Mouse (Mus musculus): ENCODE results near the gene Smyd3.
"Not testable (repeated sequence)": the region's sequence is repeated elsewhere in the genome, so short reads cannot be mapped to it uniquely, and the experiment has no call there.

Smyd3 gene

GRCm38 (mm10) chr1:179169749-179170148, 348.1 kb downstream of the Smyd3 start:
- no peak for DNase-seq (ENCODE audit: low spot score)

- no peak for DNase-seq (ENCODE audit: low spot score)
Observed at GRCm38 (mm10) chr1:179169161-179169560, 348.7 kb downstream of the Smyd3 start.

- DNase-seq (ENCODE audit: low spot score) = not testable (repeated sequence)
Observed at GRCm38 (mm10) chr1:179164219-179164618, 353.6 kb downstream of the Smyd3 start.

DNA sequence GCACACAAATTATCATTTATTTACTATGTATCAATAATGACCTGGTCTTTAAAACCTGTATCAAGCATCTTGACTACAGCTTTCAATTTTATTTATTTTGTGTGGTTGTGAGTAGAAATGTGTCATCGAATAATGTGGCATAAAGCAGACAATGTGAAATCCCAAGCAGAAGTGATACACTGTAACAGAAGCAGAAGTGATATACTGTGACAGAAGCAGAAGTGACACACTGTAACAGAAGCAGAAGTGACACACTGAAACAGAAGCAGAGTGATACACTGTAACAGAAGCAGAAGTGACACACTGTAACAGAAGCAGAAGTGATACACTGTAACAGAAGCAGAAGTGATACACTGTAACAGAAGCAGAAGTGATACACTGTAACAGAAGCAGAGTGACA, 355.1 kb downstream of the Smyd3 start:
- DNase-seq (ENCODE audit: low spot score) = not testable (repeated sequence)

DNA sequence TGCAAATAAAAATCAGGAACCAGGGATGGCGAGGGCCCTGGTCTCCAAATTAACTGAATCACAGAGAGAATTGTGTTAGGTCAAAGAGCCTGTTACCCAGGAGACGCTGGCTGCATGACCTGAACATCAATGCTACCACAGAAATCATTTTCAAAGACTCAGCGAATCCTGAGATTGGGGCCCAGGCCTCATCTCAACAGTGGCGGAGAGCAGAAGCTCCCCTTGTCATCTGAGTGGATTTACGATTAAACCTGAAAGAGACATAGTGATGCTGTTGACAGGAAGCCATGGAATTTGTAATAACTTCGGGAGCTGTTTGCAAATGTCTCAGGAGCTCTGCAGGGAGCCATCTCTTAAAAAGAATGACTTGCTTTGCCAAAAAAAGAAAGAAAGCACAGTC, 355.9 kb downstream of the Smyd3 start:
- no peak for DNase-seq (ENCODE audit: low spot score)

DNA sequence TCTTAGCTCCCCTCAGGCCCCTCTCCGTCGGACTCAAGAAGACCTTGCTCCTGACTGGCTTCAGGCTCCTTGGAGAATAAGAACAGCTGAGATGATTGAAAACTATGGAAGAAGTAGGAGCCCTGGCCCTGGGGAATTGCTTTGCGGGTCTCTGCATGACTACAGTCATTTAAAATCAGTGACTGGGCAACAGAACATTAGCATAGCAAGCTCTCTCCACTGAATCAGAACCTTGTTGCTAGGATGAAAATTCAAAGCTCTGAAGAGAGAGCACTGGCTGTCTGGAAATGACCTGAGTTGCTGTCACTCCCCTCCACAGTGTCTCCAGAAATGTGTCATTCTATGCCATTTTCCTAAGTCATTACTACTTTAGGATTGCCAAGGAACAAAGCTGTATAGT, 357.1 kb downstream of the Smyd3 start:
- no peak for DNase-seq (ENCODE audit: low spot score)

GRCm38 (mm10) chr1:179152376-179152775, 365.5 kb downstream of the Smyd3 start:
- DNase-seq (ENCODE audit: low spot score) = no peak

GRCm38 (mm10) chr1:179151275-179151674, 366.6 kb downstream of the Smyd3 start:
- DNase-seq (ENCODE audit: low spot score) = no peak

GRCm38 (mm10) chr1:179149468-179150140, 368.2 kb downstream of the Smyd3 start:
- no peak for DNase-seq (ENCODE audit: low spot score)

GRCm38 (mm10) chr1:179146730-179147167, 371.1 kb downstream of the Smyd3 start:
- no peak for DNase-seq (ENCODE audit: low spot score)

DNA sequence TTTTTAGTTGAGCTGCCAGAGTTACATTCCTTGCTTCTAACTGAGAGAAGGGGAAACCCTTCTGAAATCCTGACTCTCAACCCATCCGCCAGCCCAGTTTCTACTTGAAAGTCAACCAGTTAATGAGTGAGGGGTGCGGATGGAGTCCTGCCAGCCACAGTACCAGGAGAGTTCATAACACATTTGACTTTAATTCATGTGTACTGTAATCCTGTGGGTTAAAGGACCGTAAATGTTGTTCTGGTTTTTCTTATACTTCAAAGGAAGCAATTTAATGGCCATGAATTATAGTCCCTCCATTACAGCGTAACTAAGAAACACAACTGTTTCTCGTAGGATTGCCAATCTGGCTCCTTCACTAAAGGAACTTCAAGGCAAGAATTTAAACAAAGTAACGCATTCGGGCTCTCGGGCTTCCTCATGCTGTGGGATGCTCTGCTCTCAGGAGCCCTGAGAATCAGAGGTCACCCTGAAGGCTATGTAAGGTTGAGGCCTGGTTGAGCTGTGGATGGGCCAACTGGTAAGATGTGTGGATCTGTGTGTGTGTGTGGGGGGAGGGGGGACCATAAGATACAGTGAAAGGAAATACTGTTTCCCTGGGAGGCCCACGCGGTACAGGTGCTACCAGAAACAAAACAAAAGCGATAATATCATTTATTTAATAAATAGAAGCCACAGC, 374.5 kb downstream of the Smyd3 start:
- DNase-seq (ENCODE audit: low spot score) = no peak

GRCm38 (mm10) chr1:179142177-179142576, 375.7 kb downstream of the Smyd3 start:
- DNase-seq (ENCODE audit: low spot score) = no peak

DNA sequence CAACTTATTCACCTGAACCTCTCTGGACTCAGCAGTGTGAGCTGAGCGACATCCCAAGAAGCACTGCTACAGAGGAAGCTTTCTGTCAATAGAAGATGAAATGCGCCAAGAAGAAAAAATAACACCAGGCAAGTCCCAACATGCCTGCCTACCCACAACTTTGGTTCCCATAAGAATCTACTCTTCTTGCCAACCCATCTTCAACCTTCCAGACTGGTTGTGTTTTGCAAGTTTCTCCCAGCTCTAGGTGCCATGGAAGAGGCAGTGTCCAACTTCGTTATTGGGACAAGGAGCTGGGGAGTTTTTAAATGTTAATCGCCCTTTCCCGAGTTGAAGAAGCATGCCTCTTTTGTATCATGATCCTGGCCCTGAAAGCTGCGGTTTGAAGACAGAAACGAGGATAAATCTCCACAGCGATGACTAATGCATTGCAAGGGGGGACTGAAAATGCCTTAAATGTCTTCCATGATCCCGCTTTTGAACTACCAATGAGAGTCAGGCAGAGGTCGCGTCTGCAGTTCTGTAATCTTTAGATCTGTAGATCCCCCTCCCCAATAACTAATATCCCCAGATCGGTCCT, 376.7 kb downstream of the Smyd3 start:
- DNase-seq (ENCODE audit: low spot score) = no peak

- DNase-seq (ENCODE audit: low spot score) = no peak
Observed at GRCm38 (mm10) chr1:179137145-179137477, 380.7 kb downstream of the Smyd3 start.

DNA sequence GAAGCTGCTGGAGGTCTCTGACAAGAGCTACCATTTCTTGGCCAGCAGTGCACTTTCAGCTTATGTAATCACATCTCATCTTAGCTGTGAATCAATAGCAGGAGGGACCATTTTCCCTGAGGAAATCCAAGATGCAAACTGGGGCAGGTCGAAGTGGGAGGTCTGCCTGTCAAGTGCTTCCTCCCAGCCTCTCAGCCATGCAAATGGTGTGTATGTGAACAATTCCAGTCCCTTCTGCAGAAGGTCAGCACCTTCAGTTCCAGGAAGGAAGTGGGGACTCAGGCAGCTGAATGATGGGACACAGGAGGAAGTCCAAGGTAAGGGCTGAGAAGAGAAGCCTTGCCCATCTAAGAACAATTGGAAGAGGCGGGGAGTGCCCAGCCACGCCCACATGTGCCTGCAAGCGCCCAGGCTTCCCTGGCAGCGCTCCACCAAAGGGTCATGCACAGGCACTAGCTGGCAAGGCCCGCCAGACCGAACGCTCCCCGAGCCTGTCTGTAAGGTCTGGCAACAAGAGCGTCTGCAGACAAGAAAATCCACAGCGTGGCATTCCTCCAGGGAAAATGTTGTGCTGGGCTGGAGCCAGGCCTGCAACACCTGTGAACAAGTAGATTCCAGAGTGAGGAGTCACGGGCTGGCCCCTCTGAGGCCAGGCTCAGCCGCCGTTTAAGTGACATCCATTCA, 381.2 kb downstream of the Smyd3 start:
- no peak for DNase-seq (ENCODE audit: low spot score)

DNA sequence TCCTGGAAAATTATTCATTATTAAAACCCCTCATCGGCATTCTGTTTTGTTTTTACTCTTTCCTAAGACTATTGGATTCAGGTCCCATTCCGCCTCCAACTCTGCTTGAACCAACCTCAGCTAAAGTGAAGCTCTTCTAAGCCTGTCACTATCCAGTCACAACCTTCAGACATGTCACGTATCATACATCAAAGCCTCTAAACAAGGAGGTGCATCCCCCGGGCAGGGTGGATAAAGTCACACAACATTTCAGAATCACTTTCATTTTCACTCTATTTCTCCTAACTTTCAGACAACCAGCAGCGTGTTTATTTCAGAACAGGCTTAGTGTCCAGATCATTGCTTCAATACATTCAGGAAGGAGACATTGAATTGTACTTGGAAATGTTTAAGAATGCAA, 387.8 kb downstream of the Smyd3 start:
- DNase-seq (ENCODE audit: low spot score) = no peak

- DNase-seq (ENCODE audit: low spot score) = no peak
Observed at GRCm38 (mm10) chr1:179126287-179126686, 391.6 kb downstream of the Smyd3 start.

DNA sequence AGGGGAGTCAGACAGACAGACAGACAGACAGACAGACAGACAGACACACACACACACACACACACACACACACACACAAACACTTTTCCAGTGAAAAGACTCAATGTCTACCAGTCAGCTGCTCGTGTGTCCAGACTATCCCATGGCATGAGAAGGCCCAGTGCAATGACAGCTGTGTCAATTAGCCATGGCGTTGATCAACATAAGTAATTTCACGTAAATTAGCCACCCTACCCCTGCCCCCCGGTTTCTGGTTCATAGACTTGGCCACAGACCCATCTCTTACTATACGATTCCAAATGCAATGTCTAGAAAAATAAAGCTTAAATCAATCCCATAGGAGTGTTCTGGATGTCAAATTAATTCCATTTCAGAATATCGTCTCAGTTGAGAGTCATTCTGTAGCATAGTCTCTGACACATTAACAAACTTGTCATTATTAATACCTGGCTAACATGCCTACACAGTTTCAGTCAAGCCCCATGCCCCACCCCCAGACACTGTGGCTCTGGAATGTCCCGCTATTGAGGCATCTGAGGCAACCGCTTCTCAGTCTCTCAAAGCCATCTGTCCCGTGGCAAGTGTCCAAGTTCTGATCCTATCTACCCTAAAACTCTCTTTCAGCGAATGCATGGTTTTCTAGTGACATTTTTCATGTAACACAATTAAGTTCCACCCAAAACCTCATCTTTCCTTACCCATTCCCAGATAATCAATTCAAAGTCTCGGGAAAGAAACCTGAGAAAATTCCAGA, 395.2 kb downstream of the Smyd3 start:
- no peak for DNase-seq (ENCODE audit: low spot score)

GRCm38 (mm10) chr1:179120217-179120966, 397.4 kb downstream of the Smyd3 start:
- no peak for DNase-seq (ENCODE audit: low spot score)

DNA sequence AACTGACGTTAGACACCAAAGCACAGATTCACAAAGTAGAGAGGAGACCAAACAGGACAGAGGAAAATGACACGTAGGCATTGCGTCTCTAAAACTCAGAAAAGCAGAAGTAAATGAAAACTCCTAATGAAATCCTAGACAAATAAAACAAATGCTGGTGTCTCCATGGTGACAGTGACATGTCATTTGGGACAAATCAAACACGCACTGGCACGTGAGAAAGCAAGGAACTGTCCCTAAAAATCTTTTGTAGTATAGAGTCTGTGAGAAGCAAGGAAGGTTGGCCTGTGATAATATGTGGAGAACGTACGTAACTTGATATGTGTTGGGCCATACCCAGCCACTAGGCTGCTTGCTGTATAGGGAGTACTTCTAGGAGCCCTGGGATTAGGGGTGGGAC, 399.2 kb downstream of the Smyd3 start:
- DNase-seq (ENCODE audit: low spot score) = no peak
